Mouse (Mus musculus): Measurements from ENCODE around the gene Dhrs3. TPM values are rescaled to one million over a fixed set of nuclear protein-coding genes. Genes with fewer than 3 reads are reported as not detected.
A peak's percentile ranks its signal among the peaks of the same experiment; 100 is the strongest.

The Dhrs3 gene
- polyA plus RNA-seq, 1 experiment from 2014 or later, result 199 TPM

- Histone ChIP-seq H3K36me3 (ENCODE audit: insufficient read depth, low read length) (no peaks in the 10 kb centered on the region), H3K27ac (0 out of 2 replicates have a peak overlapping the region, but pooled peaks have one; percentile 28), H3K9ac (ENCODE audit: low read depth, low read length) (no peak overlapping the region), H3K4me3 (replicated peaks; ENCODE audit: low read depth, low read length) (no peak overlapping the region), H3K27me3 (ENCODE audit: insufficient read depth, low read length) (no peaks in the 10 kb centered on the region), H3K9me3 (replicated peaks; ENCODE audit: low read length) (no peaks in the 10 kb centered on the region), H3K4me1 (replicated peaks; ENCODE audit: insufficient read depth, low read length) (peaks cover 15% of the 10 kb centered on the region), H3K4me2 (ENCODE audit: low read length) (no peak overlapping the region)
- 75% methylated on average over 7 of the region's 7 CpGs for WGBS
- no peak for TF ChIP-seq CTCF (IDR thresholded peaks at IDR 0.05; ENCODE audit: low read depth)
- peak; percentile 38 for DNase-seq (ENCODE audit: low spot score)
- ATAC-seq (replicated peaks; ENCODE audit: low FRiP score, low read depth), result no peak
Measured at GRCm38 (mm10) chr4:144951859-144952258, 59.2 kb downstream of the Dhrs3 start.

GRCm38 (mm10) chr4:144953421-144953820, 60.8 kb downstream of the Dhrs3 start:
- no peak overlapping the region for H3K9ac ChIP-seq (ENCODE audit: low read depth, low read length)
- H3K9me3 ChIP-seq (replicated peaks; ENCODE audit: low read length), result no peaks in the 10 kb centered on the region
- ATAC-seq (replicated peaks; ENCODE audit: low FRiP score, low read depth) (no peak), DNase-seq (ENCODE audit: low spot score) (no peak)
- 90% methylated on average over 1 of the region's 1 CpGs for WGBS
- no peaks in the 10 kb centered on the region for H3K27me3 ChIP-seq (ENCODE audit: insufficient read depth, low read length)
- H3K4me1 ChIP-seq (replicated peaks; ENCODE audit: insufficient read depth, low read length), result peaks cover 15% of the 10 kb centered on the region
- no peaks in the 10 kb centered on the region for H3K36me3 ChIP-seq (ENCODE audit: insufficient read depth, low read length)
- TF ChIP-seq CTCF (IDR thresholded peaks at IDR 0.05; ENCODE audit: low read depth), result peak; percentile 12; the same call in 1 of the 2 replicates
- H3K4me2 ChIP-seq (ENCODE audit: low read length), result no peak overlapping the region
- H3K4me3 ChIP-seq (replicated peaks; ENCODE audit: low read depth, low read length), result no peak overlapping the region
- no peak overlapping the region for H3K27ac ChIP-seq

GRCm38 (mm10) chr4:144955863-144956262, 63.2 kb downstream of the Dhrs3 start:
- no peak overlapping the region for H3K27ac ChIP-seq
- H3K4me2 ChIP-seq (ENCODE audit: low read length), result no peak overlapping the region
- DNase-seq (ENCODE audit: low spot score) (no peak), ATAC-seq (replicated peaks; ENCODE audit: low FRiP score, low read depth) (no peak)
- H3K9me3 ChIP-seq (replicated peaks; ENCODE audit: low read length), result no peaks in the 10 kb centered on the region
- no peaks in the 10 kb centered on the region for H3K27me3 ChIP-seq (ENCODE audit: insufficient read depth, low read length)
- no peak for TF ChIP-seq CTCF (IDR thresholded peaks at IDR 0.05; ENCODE audit: low read depth)
- H3K4me1 ChIP-seq (replicated peaks; ENCODE audit: insufficient read depth, low read length), result no peaks in the 10 kb centered on the region
- 76% methylated on average over 1 of the region's 1 CpGs for WGBS
- H3K4me3 ChIP-seq (replicated peaks; ENCODE audit: low read depth, low read length), result no peak overlapping the region
- no peaks in the 10 kb centered on the region for H3K36me3 ChIP-seq (ENCODE audit: insufficient read depth, low read length)
- H3K9ac ChIP-seq (ENCODE audit: low read depth, low read length), result no peak overlapping the region

GRCm38 (mm10) chr4:144956293-144956692, 63.7 kb downstream of the Dhrs3 start:
- H3K36me3 ChIP-seq (ENCODE audit: insufficient read depth, low read length), result no peaks in the 10 kb centered on the region
- no peaks in the 10 kb centered on the region for H3K27me3 ChIP-seq (ENCODE audit: insufficient read depth, low read length)
- TF ChIP-seq CTCF (IDR thresholded peaks at IDR 0.05; ENCODE audit: low read depth), result no peak
- no peaks in the 10 kb centered on the region for H3K9me3 ChIP-seq (replicated peaks; ENCODE audit: low read length)
- H3K4me2 ChIP-seq (ENCODE audit: low read length), result no peak overlapping the region
- no peak for ATAC-seq (replicated peaks; ENCODE audit: low FRiP score, low read depth)
- H3K4me3 ChIP-seq (replicated peaks; ENCODE audit: low read depth, low read length), result no peak overlapping the region
- WGBS, result 49% methylated on average over 1 of the region's 1 CpGs
- H3K4me1 ChIP-seq (replicated peaks; ENCODE audit: insufficient read depth, low read length), result no peaks in the 10 kb centered on the region; the same call in 1 of the 2 replicates
- H3K9ac ChIP-seq (ENCODE audit: low read depth, low read length), result no peak overlapping the region
- H3K27ac ChIP-seq, result no peak overlapping the region
- no peak for DNase-seq (ENCODE audit: low spot score)

- Histone ChIP-seq H3K4me1 (replicated peaks; ENCODE audit: insufficient read depth, low read length) (no peaks in the 10 kb centered on the region; the same call in 1 of the 2 replicates), H3K27me3 (ENCODE audit: insufficient read depth, low read length) (no peaks in the 10 kb centered on the region), H3K27ac (no peak overlapping the region; the same call in 1 of the 2 replicates), H3K4me3 (replicated peaks; ENCODE audit: low read depth, low read length) (no peak overlapping the region), H3K4me2 (ENCODE audit: low read length) (no peak overlapping the region), H3K9me3 (replicated peaks; ENCODE audit: low read length) (no peaks in the 10 kb centered on the region), H3K36me3 (ENCODE audit: insufficient read depth, low read length) (no peaks in the 10 kb centered on the region), H3K9ac (ENCODE audit: low read depth, low read length) (no peak overlapping the region)
- 69% methylated on average over 4 of the region's 4 CpGs for WGBS
- DNase-seq (ENCODE audit: low spot score) (no peak), ATAC-seq (replicated peaks; ENCODE audit: low FRiP score, low read depth) (peak; percentile 43; the same call in 1 of the 2 replicates)
- TF ChIP-seq CTCF (IDR thresholded peaks at IDR 0.05; ENCODE audit: low read depth), result no peak
Measured at GRCm38 (mm10) chr4:144957186-144957585, 64.6 kb downstream of the Dhrs3 start.

- H3K27ac ChIP-seq, result no peak overlapping the region; the same call in 1 of the 2 replicates
- H3K4me3 ChIP-seq (replicated peaks; ENCODE audit: low read depth, low read length), result no peak overlapping the region
- H3K27me3 ChIP-seq (ENCODE audit: insufficient read depth, low read length), result no peaks in the 10 kb centered on the region
- no peak for DNase-seq (ENCODE audit: low spot score)
- peak; percentile 22; the same call in 1 of the 2 replicates for ATAC-seq (replicated peaks; ENCODE audit: low FRiP score, low read depth)
- H3K9me3 ChIP-seq (replicated peaks; ENCODE audit: low read length), result no peaks in the 10 kb centered on the region
- no peaks in the 10 kb centered on the region; the same call in 1 of the 2 replicates for H3K4me1 ChIP-seq (replicated peaks; ENCODE audit: insufficient read depth, low read length)
- WGBS, result 78% methylated on average over 2 of the region's 2 CpGs
- no peak for TF ChIP-seq CTCF (IDR thresholded peaks at IDR 0.05; ENCODE audit: low read depth)
- no peak overlapping the region for H3K4me2 ChIP-seq (ENCODE audit: low read length)
- H3K36me3 ChIP-seq (ENCODE audit: insufficient read depth, low read length), result no peaks in the 10 kb centered on the region
- no peak overlapping the region for H3K9ac ChIP-seq (ENCODE audit: low read depth, low read length)
Measured at GRCm38 (mm10) chr4:144957721-144958120, 65.1 kb downstream of the Dhrs3 start.

Measured in kidney, postnatal 0 days (tissue).